Mouse (Mus musculus) testis, adult 2 months (tissue): ENCODE measurements around the gene Tmem161a. TPM values are rescaled to one million over a fixed set of nuclear protein-coding genes. Genes with fewer than 3 reads are reported as not detected.

ENCODE experiments used
- H3K27ac ChIP-seq: fragments of 200-500 bp; 2 replicates; pipeline ENCODE4 v1.5.1; 2012; ENCODE audit warnings: low read depth, low read length; ENCODE audit not compliant: control insufficient read depth, insufficient read depth
- H3K27me3 ChIP-seq: fragments of 200-500 bp; 2 replicates; pipeline ENCODE4 v1.6.1; 2012; ENCODE audit warnings: mild to moderate bottlenecking, low read length, moderate library complexity; ENCODE audit not compliant: control insufficient read depth, insufficient read depth
- H3K36me3 ChIP-seq: fragments of 200-500 bp; 2 replicates; pipeline ENCODE4 v1.6.1; 2012; ENCODE audit warnings: mild to moderate bottlenecking, low read length; ENCODE audit not compliant: control insufficient read depth, insufficient read depth
- H3K4me1 ChIP-seq: fragments of 200-500 bp; 2 replicates; pipeline ENCODE4 v1.6.1; 2012; ENCODE audit warnings: low read length; ENCODE audit not compliant: control insufficient read depth, insufficient read depth
- H3K4me3 ChIP-seq: fragments of 200-500 bp; 2 replicates; pipeline ENCODE4 v1.5.1; 2012; ENCODE audit warnings: low read depth, mild to moderate bottlenecking, low read length, moderate library complexity, mixed read lengths; ENCODE audit not compliant: control insufficient read depth
- CTCF ChIP-seq: fragments of 200-500 bp; IDR thresholded peaks from 2 replicates; pipeline ENCODE4 v1.5.1; 2012; ENCODE audit warnings: low read depth, mild to moderate bottlenecking, inconsistent platforms, low read length, moderate library complexity; ENCODE audit not compliant: control insufficient read depth, insufficient read depth, insufficient replicate concordance
- POLR2A ChIP-seq: fragments of 200-500 bp; IDR thresholded peaks from 2 replicates; pipeline ENCODE4 v1.6.1; 2012; ENCODE audit warnings: low read depth, mild to moderate bottlenecking, inconsistent platforms, low read length, moderate library complexity; ENCODE audit not compliant: control insufficient read depth
- polyA plus RNA-seq: library from polyadenylated mRNA; depleted of rRNA; stranded (reverse); fragments of >200 nt; gene quantifications from 2 replicates; pipeline ENCODE4 v1.2.3, GENCODE M21; 2012

The Tmem161a gene
- polyA plus RNA-seq, 1 experiment = 13.4 TPM

DNA sequence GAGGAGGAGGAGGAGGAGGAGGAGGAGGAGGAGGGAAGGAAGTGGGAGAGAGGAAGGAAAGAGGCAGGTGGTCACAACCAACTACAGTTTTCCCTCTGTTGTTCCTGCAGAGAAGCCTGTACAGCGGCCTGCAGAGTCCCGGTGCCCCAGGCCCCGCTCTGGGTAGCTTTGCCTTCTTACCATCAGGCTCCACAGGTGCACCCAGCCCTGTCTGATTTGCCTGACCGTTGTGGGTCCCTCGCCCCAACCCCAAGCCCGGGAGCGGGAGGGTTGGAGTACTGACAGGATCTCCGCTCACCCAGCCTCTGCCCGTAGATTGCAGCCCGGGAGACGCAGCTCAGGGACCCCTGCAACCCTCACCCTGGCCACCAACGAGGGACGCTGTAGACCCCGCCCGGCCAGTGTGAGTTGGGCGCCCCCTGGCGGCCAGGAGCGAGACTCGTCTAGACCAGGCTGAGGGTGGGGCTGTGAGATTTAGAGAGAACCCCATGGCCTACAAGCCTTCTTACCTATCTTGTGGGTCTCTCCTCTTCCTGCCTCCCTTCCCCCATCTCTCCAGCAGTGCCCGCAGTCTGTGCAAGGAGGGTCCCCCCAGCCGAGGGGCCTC lies 5.5 kb upstream of the Tmem161a start:
- Histone ChIP-seq H3K27ac (no peak overlapping the region), H3K4me3 (peak overlapping the region; percentile 30), H3K27me3 (no peaks in the 10 kb centered on the region), H3K4me1 (peaks cover 18% of the 10 kb centered on the region), H3K36me3 (no peaks in the 10 kb centered on the region)
- TF ChIP-seq CTCF = peak; percentile 92
- TF ChIP-seq POLR2A = no peak

- Histone ChIP-seq H3K4me3 (no peak overlapping the region), H3K27ac (no peak overlapping the region), H3K4me1 (peaks cover 25% of the 10 kb centered on the region), H3K27me3 (no peaks in the 10 kb centered on the region), H3K36me3 (no peaks in the 10 kb centered on the region)
- TF ChIP-seq POLR2A = no peak
- TF ChIP-seq CTCF = no peak
Measured at GRCm38 (mm10) chr8:70170116-70170515, 2.0 kb upstream of the Tmem161a start.

- Histone ChIP-seq H3K36me3 (no peaks in the 10 kb centered on the region), H3K27ac (no peak overlapping the region), H3K27me3 (no peaks in the 10 kb centered on the region), H3K4me1 (peaks cover 23% of the 10 kb centered on the region), H3K4me3 (no peak overlapping the region)
- TF ChIP-seq CTCF (no peak), POLR2A (no peak)
Measured at GRCm38 (mm10) chr8:70170748-70171147, 1.4 kb upstream of the Tmem161a start.

DNA sequence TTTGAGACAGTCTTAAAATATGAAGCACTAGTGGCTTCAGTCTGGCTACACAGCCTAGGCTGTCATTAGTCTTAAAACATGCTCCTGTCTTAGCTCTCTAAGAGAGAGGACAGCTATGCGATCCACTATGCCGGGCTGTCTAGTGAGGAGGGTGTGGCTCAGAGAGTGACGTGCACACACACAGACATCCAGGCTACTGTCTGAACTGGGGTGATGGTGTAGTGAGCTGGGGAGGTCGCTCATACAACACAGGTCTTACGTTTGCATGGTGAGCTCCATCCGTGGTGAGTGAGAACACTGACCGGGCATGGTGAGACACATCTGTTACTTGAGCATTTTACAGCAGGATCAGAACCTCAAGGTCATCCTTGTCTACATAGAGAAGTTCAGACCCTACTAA lies 916 bp upstream of the Tmem161a start:
- H3K36me3 ChIP-seq = no peaks in the 10 kb centered on the region
- TF ChIP-seq CTCF (no peak), POLR2A (no peak)
- no peak overlapping the region for H3K27ac ChIP-seq
- H3K4me3 ChIP-seq = no peak overlapping the region
- H3K4me1 ChIP-seq = peaks cover 18% of the 10 kb centered on the region
- H3K27me3 ChIP-seq = no peaks in the 10 kb centered on the region

GRCm38 (mm10) chr8:70173320-70173719 lies 1.2 kb downstream of the Tmem161a start:
- Histone ChIP-seq H3K36me3 (no peaks in the 10 kb centered on the region), H3K4me1 (peaks cover 10% of the 10 kb centered on the region), H3K4me3 (no peak overlapping the region), H3K27ac (no peak overlapping the region), H3K27me3 (no peaks in the 10 kb centered on the region)
- TF ChIP-seq POLR2A (no peak), CTCF (no peak)

DNA sequence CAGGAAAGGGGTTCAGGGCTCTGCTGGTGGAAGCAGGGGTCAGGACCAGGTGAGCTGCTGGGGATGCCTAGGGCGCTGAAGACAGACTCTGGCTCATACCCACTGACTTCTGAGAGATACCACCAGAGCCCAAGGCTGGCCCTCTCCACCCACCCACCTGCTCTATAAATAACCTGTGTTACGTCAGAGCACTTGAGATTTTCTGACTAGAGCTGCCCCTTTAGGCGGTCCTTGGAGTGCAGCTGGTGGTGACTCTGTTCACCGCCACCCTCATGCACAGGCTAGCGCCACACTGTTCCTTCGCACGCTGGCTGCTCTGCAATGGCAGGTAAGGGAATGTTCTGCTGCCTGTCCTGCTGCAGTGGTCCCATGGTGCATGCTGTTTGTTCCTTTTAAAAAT lies 1.9 kb downstream of the Tmem161a start:
- Histone ChIP-seq H3K27me3 (no peaks in the 10 kb centered on the region), H3K36me3 (no peaks in the 10 kb centered on the region), H3K27ac (no peak overlapping the region), H3K4me1 (peaks cover 10% of the 10 kb centered on the region), H3K4me3 (no peak overlapping the region)
- TF ChIP-seq POLR2A = no peak
- no peak for TF ChIP-seq CTCF

DNA sequence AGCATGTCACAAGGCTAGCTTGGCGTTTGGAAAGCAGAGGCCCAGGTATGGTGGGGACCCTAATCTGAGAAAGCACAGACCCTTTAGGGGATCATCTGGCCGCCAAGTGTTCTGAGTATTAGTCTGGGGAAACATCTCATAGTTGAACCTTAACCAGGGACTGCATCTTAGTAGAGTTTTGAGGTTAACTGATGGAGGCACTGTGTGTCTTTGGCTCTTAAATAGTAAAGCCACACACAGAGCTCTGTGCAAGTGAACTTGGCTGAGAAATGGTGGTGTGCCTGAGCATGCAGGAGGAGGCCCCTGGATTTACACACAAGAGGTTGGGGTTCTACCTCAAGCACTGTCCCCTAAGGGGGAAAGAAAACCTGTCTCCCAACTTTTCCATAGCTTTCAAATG lies 6.1 kb downstream of the Tmem161a start:
- Histone ChIP-seq H3K4me1 (no peaks in the 10 kb centered on the region; the same call in 1 of the 2 replicates), H3K27me3 (no peaks in the 10 kb centered on the region), H3K36me3 (no peaks in the 10 kb centered on the region), H3K27ac (no peak overlapping the region), H3K4me3 (no peak overlapping the region)
- no peak for TF ChIP-seq CTCF
- TF ChIP-seq POLR2A = no peak

DNA sequence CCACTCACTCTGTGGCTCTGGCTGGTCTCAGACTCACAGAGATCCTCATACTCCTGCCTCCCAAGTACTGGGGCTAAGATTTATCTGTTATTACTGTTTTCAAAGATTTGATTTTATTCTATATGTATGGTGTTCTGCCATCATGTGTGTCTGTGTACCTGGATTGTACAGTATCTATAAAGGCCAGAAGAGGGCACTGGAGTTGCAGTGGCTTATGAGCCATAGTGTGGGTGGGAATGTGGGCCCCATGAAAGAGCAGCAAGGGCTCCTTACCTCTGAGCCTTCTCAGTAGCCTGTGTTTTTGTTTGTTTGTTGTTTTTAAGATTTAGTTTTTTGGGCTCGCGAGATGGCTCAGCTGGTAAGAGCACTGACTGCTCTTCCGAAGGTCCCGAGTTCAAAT lies 6.9 kb downstream of the Tmem161a start:
- Histone ChIP-seq H3K27me3 (no peaks in the 10 kb centered on the region), H3K4me1 (no peaks in the 10 kb centered on the region), H3K36me3 (no peaks in the 10 kb centered on the region), H3K27ac (no peak overlapping the region), H3K4me3 (no peak overlapping the region)
- TF ChIP-seq CTCF (no peak), POLR2A (no peak)
